Mouse (Mus musculus) heart, adult 2 months (tissue): ENCODE measurements around the gene Lingo1. TPM values are rescaled to one million over a fixed set of nuclear protein-coding genes. Genes with fewer than 3 reads are reported as not detected.
A peak's percentile ranks its signal among the peaks of the same experiment; 100 is the strongest.

Source experiments
- DNase-seq, 2 experiments: peaks; one replicate each; pipeline ENCODE4 v3.0.0; 2021
- H3K27ac ChIP-seq: fragments of 200-600 bp; 2 replicates; pipeline ENCODE4 v1.8.1; 2022
- H3K27me3 ChIP-seq: fragments of 200-500 bp; 2 replicates; pipeline ENCODE4 v1.6.1; 2012; ENCODE audit warnings: mild to moderate bottlenecking, low read length, inconsistent platforms, mixed read lengths; ENCODE audit not compliant: control insufficient read depth, insufficient read depth
- H3K36me3 ChIP-seq: fragments of 200-500 bp; 2 replicates; pipeline ENCODE4 v1.6.1; 2012; ENCODE audit warnings: low read length, inconsistent platforms; ENCODE audit not compliant: control insufficient read depth, insufficient read depth
- H3K4me1 ChIP-seq: fragments of 200-500 bp; 2 replicates; pipeline ENCODE4 v1.6.1; 2011; ENCODE audit warnings: low read length; ENCODE audit not compliant: control insufficient read depth, insufficient read depth
- H3K4me3 ChIP-seq: fragments of 200-600 bp; 2 replicates; pipeline ENCODE4 v1.8.1; 2022
- H3K79me2 ChIP-seq: fragments of 200-500 bp; replicated peaks from 2 replicates; pipeline ENCODE4 v1.6.1; 2012; ENCODE audit warnings: mild to moderate bottlenecking, inconsistent platforms, low read length, moderate library complexity, mixed read lengths; ENCODE audit not compliant: control insufficient read depth, insufficient read depth
- H3K9ac ChIP-seq: fragments of 200-500 bp; 2 replicates; pipeline ENCODE4 v1.6.1; 2012; ENCODE audit warnings: low read depth, mild to moderate bottlenecking, control low read depth, inconsistent platforms, low read length, mixed read lengths
- CTCF ChIP-seq: fragments of 200-600 bp; IDR thresholded peaks from 2 replicates; pipeline ENCODE4 v1.8.1; 2022; ENCODE audit warnings: antibody characterized with exemption, mild to moderate bottlenecking, moderate library complexity
- EP300 ChIP-seq: fragments of 200-500 bp; IDR thresholded peaks from 2 replicates; pipeline ENCODE4 v1.6.1; 2011; ENCODE audit warnings: low read depth, low read length, control low read depth; ENCODE audit not compliant: insufficient read depth
- POLR2A ChIP-seq: fragments of 200-500 bp; IDR thresholded peaks from 2 replicates; pipeline ENCODE4 v1.6.1; 2011; ENCODE audit warnings: mild to moderate bottlenecking, low read depth, low read length, control low read depth; ENCODE audit not compliant: insufficient read depth
- WGBS: fragments of 180-500 bp; shearing (Covaris S2); methylation state at CpG from one replicate; pipeline ENCODE4 v1.1.7; 2018; 5-methylcytosine and 5-hydroxymethylcytosine counted together
- intact Hi-C: fragments of 180-260 bp; cut with DNase I; formaldehyde crosslinking; loops from one replicate; pipeline ENCODE4 v1.15.1; 2025
- polyA plus RNA-seq: library from polyadenylated mRNA; depleted of rRNA; stranded (reverse); fragments of >200 nt; gene quantifications from 2 replicates; pipeline ENCODE4 v1.2.3, GENCODE M21; 2012
- total RNA-seq, 2 experiments: library from RNA; stranded (reverse); gene quantifications; 2 replicates each; pipeline ENCODE4 v1.2.3; 2021

The Lingo1 gene
- total and polyA plus RNA-seq, 3 experiments, result 1.2 to 5.5 (median 1.3) TPM

- Histone ChIP-seq H3K9ac (no peak overlapping the region), H3K27ac (no peak overlapping the region), H3K79me2 (no peaks in the 10 kb centered on the region), H3K4me1 (no peaks in the 10 kb centered on the region), H3K27me3 (no peaks in the 10 kb centered on the region), H3K36me3 (no peaks in the 10 kb centered on the region), H3K4me3 (no peak overlapping the region)
- intact Hi-C loops, result no loop called here
- TF ChIP-seq POLR2A (no peak), CTCF (no peak), EP300 (no peak)
- DNase-seq, result no peak
- 41% methylated on average over 11 of the region's 11 CpGs for WGBS
These were observed 38.5 kb downstream of the Lingo1 start for GRCm38 (mm10) chr9:56757791-56758190.

GRCm38 (mm10) chr9:56755119-56755518, 41.1 kb downstream of the Lingo1 start:
- no peaks in the 10 kb centered on the region for H3K27me3 ChIP-seq
- WGBS, result 89% methylated on average over 5 of the region's 5 CpGs
- no peaks in the 10 kb centered on the region for H3K4me1 ChIP-seq
- DNase-seq, result no peak
- H3K79me2 ChIP-seq, result no peaks in the 10 kb centered on the region
- TF ChIP-seq POLR2A (no peak), EP300 (no peak), CTCF (no peak)
- H3K9ac ChIP-seq, result no peak overlapping the region
- H3K36me3 ChIP-seq, result no peaks in the 10 kb centered on the region
- intact Hi-C loops, result no loop called here
- no peak overlapping the region for H3K4me3 ChIP-seq
- H3K27ac ChIP-seq, result no peak overlapping the region

- Histone ChIP-seq H3K4me3 (no peak overlapping the region), H3K27ac (no peak overlapping the region), H3K27me3 (no peaks in the 10 kb centered on the region), H3K4me1 (no peaks in the 10 kb centered on the region), H3K9ac (no peak overlapping the region), H3K36me3 (no peaks in the 10 kb centered on the region), H3K79me2 (no peaks in the 10 kb centered on the region)
- TF ChIP-seq CTCF (no peak), EP300 (no peak), POLR2A (no peak)
- intact Hi-C loops, result no loop called here
- whole genome bisulfite sequencing, result 72% methylated on average over 6 of the region's 6 CpGs
- no peak for DNase-seq
These were observed 42.9 kb downstream of the Lingo1 start for GRCm38 (mm10) chr9:56753386-56753785.

GRCm38 (mm10) chr9:56748056-56748455, 48.2 kb downstream of the Lingo1 start:
- Histone ChIP-seq H3K4me1 (no peaks in the 10 kb centered on the region), H3K27me3 (no peaks in the 10 kb centered on the region), H3K79me2 (no peaks in the 10 kb centered on the region), H3K27ac (no peak overlapping the region), H3K4me3 (no peak overlapping the region), H3K36me3 (no peaks in the 10 kb centered on the region), H3K9ac (no peak overlapping the region)
- intact Hi-C loops, result no loop called here
- TF ChIP-seq CTCF (no peak), POLR2A (no peak), EP300 (no peak)
- no peak for DNase-seq
- 59% methylated on average over 3 of the region's 5 CpGs for WGBS

GRCm38 (mm10) chr9:56746926-56747294, 49.4 kb downstream of the Lingo1 start:
- Histone ChIP-seq H3K79me2 (no peaks in the 10 kb centered on the region), H3K27ac (no peak overlapping the region), H3K27me3 (no peaks in the 10 kb centered on the region), H3K4me1 (no peaks in the 10 kb centered on the region), H3K9ac (no peak overlapping the region), H3K36me3 (no peaks in the 10 kb centered on the region), H3K4me3 (no peak overlapping the region)
- no peak for TF ChIP-seq POLR2A
- no peak for TF ChIP-seq CTCF
- no peak for TF ChIP-seq EP300
- intact Hi-C loops, result no loop called here
- no peak for DNase-seq
- WGBS, result 69% methylated on average over 4 of the region's 4 CpGs

GRCm38 (mm10) chr9:56746195-56746925, 49.9 kb downstream of the Lingo1 start:
- no peaks in the 10 kb centered on the region for H3K79me2 ChIP-seq
- H3K4me1 ChIP-seq, result no peaks in the 10 kb centered on the region
- no peak overlapping the region for H3K9ac ChIP-seq
- TF ChIP-seq CTCF (no peak), POLR2A (no peak), EP300 (no peak)
- no peak overlapping the region for H3K4me3 ChIP-seq
- no peak for DNase-seq
- intact Hi-C loops, result no loop called here
- no peaks in the 10 kb centered on the region for H3K36me3 ChIP-seq
- 72% methylated on average over 14 of the region's 14 CpGs for WGBS
- H3K27me3 ChIP-seq, result no peaks in the 10 kb centered on the region
- no peak overlapping the region for H3K27ac ChIP-seq

GRCm38 (mm10) chr9:56744369-56744768, 51.9 kb downstream of the Lingo1 start:
- peak in 1 of 2 experiments; percentile 16 for DNase-seq
- Histone ChIP-seq H3K36me3 (no peaks in the 10 kb centered on the region), H3K9ac (no peak overlapping the region), H3K27me3 (no peaks in the 10 kb centered on the region), H3K4me3 (no peak overlapping the region), H3K4me1 (no peaks in the 10 kb centered on the region), H3K79me2 (no peaks in the 10 kb centered on the region), H3K27ac (no peak overlapping the region)
- 21% methylated on average over 5 of the region's 5 CpGs for WGBS
- intact Hi-C loops, result no loop called here
- TF ChIP-seq EP300 (no peak), CTCF (no peak), POLR2A (no peak)
